Mouse (Mus musculus): ENCODE results near the gene Npm3.

Gene Npm3

GRCm38 (mm10) chr19:45749243-45750043 is at the start of gene Npm3:
TSS of gene Npm3 (minus strand) at chr19:45749591.
- peak; percentile 73 for DNase-seq (ENCODE audit: low spot score)

DNA sequence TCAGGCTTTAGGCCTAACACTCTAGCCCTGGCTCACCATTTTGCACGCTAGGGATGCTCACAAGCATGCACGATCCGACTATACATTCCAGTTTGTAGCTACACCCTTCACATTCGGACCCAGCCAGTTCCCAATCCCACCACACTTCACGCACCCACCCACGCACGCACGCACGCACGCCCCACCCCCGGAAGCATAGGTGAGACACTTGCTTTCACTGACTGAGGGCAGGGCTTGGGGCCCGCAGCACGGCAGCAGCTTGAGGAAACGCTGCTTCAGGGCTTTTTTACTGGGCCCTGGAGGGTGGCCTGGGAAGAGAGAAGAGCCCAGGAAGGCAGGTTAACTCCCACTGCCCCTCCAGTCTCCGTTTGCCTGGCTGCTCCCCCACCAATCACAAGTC is 47.5 kb upstream of the Npm3 start:
- DNase-seq (ENCODE audit: low spot score) = no peak

- no peak for DNase-seq (ENCODE audit: low spot score)
Measured at GRCm38 (mm10) chr19:45796061-45796556, 46.7 kb upstream of the Npm3 start.

DNA sequence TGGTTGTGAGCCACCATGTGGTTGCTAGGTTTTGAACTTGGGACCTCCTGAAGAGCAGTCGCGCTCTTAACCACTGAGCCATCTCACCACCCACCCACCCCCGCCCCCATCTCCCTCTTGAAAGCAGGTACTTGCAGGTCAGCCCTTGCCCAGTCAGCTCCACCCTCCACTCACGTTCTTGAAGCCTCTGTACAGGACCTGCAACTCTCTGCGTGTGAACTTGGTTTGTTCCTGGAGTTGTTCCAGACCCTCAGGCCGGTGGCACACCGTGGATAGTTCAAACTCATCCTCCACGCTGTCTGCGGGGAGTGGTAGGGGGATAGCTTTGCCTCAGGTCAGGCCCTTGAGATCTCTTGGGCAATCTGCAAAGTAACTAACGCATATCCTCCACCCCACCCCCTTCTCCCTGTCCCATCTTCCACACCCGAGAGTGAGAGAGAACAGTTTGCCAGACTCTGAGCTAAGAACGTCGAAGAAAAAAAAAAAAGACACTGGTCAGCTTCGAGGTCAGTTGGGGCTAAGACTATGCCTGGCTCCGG is 46.1 kb upstream of the Npm3 start:
- DNase-seq (ENCODE audit: low spot score) = no peak

- no peak for DNase-seq (ENCODE audit: low spot score)
Measured at GRCm38 (mm10) chr19:45794718-45795117, 45.3 kb upstream of the Npm3 start.

DNA sequence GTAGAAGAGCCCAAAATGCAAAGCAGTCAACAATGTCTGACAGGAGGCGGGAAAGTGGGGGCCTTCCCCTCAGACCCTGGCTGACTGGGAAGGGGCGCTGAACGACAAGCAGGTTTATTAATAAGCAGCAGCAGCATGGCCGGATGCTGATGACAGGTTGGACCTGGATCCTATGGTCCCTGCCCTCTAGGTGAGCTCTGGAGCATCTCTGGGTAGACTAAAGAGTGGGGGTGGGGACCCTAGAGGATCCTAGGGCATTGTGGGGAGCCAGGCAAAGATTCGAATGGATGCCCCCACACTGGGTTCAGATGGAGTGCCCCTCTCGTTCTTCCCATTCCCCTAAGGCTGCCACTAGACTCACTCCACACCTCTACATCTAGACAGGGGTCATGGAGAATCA is 43.0 kb upstream of the Npm3 start:
- DNase-seq (ENCODE audit: low spot score) = no peak

GRCm38 (mm10) chr19:45789888-45790874 is 40.8 kb upstream of the Npm3 start:
- no peak for DNase-seq (ENCODE audit: low spot score)

DNA sequence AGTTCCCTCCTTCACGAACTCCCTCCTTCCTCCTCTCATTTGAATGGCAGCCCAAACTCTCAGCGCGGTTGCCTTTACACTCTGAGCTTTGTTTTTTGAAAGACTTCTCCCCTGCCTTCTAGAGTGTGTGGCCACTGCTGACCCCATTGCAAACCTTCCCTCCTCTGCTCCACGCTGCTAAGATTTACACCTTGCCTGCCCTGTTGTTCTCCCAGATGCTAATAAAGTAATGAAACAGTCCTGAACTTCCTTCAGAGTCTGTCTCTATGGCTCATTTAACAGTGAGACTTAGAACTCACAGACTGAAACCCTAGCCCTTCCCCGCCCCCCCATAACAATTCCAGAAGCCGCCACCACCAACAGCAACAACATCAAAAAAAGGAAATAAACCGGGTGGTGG is 40.0 kb upstream of the Npm3 start:
- DNase-seq (ENCODE audit: low spot score) = no peak

DNA sequence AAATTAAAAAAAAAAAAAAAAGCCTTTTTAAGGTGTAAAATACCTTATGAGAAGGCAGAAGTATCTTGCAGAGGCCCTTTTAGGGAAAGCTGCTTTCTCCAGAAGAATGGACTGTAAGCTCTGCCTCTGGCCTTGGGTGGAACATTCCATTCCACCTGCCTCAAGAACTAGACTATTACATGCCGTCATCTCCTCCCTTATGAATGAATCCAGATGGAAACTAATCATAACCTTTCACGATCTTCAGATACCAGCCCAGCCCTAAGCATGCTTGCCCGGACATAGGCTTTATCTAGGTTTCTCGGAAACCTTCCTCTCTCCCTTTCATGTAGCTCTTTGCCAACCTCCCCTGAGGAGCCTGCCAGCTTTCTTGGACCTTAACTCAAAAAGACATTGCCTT is 38.9 kb upstream of the Npm3 start:
- no peak for DNase-seq (ENCODE audit: low spot score)

DNA sequence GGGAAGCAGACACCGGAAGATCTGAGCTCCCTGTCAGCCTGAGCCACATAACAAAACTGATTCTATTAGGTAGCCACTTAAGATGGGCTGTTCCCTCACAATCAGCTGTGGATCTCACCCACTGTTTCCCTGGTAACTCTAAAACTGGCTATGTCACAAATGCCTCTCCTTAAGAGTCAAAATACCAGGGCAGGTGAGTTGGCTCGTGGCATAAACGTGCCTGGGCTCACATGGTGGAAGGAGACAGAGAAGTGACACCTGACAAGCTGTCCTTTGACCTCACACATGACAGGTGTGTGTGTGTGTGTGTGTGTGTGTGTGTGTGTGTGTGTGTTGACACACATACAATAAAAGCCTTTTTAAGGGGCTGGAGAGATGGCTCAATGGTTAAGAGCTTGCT is 38.1 kb upstream of the Npm3 start:
- no peak for DNase-seq (ENCODE audit: low spot score)

DNA sequence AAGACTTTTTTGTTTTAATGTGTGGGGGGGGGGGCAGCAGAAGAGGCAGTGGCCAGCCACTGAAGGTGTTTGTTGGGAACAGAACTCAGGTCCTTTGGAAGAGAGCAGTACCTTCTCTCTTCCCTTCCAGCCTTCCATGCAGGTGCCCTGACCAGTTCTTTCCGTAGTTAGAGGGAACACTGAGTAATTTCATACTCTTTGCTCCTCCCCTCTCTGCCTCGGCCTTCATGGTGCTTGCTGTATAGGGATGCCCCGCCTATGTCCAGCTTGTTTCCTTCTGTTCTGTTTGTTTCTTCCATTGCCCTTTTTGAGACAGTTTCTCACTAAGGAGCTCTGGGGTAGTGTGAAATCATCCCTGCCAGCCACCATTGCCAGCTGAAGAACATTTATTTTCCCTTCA is 36.1 kb upstream of the Npm3 start:
- no peak for DNase-seq (ENCODE audit: low spot score)

- DNase-seq (ENCODE audit: low spot score) = no peak
Measured at GRCm38 (mm10) chr19:45783933-45784576, 34.7 kb upstream of the Npm3 start.

DNA sequence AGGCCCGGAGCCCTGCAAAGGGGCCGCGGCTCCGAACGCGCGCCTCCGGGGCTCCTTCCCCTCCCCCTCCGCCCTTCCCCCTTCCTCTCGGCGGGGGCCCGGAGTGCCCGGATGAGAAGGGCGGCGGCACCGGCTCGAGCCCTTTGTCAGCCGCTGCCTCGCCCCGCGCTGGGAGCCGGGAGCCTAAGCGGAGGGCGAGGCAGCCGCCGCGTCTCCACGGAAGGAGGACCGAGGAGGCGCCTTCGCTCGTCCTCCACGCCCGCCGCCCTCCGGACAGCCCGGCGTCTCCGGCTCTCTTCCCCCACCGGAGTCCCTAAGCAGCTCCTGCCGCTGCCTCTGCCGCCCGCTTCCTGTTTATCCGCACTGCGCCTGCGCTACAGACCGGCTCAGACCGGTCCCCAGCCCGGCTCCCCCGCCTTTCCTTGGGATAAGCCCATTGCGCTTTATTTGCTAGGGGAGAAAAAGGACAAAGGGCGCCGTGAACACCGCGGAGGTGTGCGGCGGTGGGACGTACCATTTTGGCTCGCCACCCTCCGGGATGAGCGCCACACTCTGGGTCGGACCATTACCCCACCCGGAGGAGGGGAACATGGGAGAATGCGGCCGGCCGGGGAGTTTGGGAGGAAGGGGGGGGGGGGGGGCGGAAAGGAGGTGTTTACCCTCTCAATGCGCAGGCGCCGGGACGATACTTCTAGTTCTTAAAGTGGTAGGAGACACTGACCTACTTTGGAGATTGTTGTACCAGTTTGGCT is 34.0 kb upstream of the Npm3 start, which contains the start of gene Mgea5:
TSS of gene Mgea5 (minus strand) at position 657 of the 752 bp plus-strand sequence.
- peak; percentile 95 for DNase-seq (ENCODE audit: low spot score)

DNA sequence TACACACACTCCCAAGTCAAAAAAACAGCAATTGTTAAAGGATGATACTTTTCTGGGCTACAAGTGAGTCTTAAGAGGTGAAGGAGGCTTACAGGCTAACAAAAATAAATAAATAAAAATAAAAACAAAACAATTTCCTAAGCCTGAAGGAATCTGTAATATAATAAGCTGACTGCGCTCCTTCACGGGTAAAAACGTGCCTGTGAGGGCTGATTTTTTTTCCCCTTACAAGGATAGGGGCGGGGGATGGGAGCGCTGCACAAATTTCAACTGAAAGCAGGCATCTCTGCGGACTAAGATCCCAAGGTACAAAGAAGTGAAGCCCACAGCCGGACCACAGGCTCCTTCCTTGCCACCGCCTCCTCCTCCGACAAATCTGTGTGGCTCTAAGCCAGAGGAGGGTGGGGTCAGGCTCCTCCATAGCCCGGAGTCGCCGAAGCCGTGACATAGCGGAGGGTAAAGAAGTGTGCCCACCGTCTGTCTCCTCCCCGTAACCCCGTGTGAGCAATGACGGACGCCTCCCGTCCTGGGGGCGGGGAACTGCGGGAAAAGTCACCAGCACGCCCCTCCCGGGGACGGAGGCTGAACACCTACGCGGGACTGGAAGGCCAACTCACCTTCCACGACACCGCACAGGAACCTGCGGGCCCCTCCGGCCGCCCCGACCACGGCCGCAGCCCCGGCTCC is 33.1 kb upstream of the Npm3 start:
- DNase-seq (ENCODE audit: low spot score) = peak; percentile 60

GRCm38 (mm10) chr19:45781676-45782075 is 32.3 kb upstream of the Npm3 start:
- no peak for DNase-seq (ENCODE audit: low spot score)

DNA sequence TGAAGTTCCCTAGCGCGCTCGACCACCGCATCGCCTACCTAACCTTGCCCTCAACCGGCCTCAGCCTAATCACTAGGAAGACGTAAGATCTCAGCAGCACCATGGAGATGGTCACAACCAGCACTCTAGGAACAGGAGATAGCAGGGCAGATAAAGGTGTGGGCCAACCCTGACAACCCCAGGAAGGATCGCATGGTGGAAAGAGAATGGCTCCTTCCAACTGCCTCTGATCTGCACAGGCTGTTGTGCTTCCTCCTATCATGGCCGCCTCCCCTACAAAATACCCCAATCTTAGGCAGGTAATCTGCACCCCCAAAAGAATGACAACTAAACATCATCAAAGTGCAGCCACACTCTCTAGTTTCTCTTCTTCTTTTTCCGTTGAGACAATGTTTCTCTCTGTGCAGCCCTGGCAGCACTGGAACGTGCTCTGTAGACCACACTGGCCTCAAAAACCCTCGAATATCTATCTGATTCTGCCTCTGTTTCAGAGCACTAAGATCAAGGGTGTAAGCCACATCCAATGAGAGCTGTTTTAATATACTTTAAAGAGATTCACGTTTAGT is 31.0 kb upstream of the Npm3 start:
- no peak for DNase-seq (ENCODE audit: low spot score)

DNA sequence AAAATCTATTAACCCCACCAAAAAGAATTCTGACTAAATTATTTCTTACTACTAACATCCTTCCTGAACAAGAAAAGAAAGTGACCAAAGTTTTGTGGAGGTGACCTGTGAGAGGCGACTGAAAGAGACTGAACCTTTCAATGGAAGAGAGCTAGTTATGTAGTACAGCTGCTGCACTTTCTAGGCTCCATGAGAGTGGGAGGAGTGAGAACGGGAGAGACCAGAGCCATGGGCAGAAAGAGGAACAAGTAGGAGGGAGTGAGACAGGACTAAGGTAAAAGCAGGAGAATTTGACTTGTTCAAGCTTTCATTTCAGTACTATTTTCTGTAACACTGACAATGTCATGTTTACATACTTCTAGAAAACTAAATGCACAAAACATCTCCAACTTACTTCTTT is 26.1 kb upstream of the Npm3 start:
- no peak for DNase-seq (ENCODE audit: low spot score)

DNA sequence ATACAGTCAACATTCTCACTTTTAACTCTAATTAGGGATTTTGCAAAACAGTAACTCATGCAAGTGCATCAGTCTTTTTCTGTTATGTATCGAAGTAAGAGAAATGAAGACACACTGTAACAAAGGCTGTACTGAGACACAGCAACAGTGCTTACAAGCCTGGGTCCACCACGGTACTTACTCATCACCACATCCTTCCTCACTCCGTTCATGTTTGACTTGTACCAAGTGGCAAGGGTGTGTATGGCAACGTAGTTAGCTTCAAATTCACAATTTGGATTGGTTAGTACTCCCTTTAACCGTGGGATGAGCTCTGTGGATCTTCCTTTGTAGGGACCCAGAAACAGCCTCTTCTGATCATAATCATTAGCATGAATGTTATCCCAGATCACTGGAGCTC is 22.1 kb upstream of the Npm3 start:
- no peak for DNase-seq (ENCODE audit: low spot score)

DNA sequence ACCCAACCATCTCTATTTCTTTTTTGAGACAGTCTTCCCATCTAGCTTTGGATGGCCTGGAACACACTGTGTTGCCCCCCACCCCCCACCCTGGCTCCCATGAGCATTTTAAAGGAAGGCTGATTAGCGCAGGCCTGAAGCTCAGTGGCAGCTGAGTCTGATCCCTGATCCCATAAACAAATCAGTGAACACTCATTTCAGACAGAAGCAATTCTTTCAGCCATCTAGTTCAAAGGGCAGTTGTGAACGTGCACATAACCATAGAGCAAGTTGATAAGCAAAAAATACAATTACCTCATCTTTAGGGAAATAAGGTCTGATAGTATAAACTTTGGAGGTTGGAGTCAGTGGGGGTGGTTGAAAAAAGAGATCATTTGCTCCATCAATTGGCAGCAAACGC is 11.4 kb upstream of the Npm3 start:
- DNase-seq (ENCODE audit: low spot score) = no peak

- no peak for DNase-seq (ENCODE audit: low spot score)
Measured at GRCm38 (mm10) chr19:45758671-45759070, 9.3 kb upstream of the Npm3 start.

Data from ovary, postnatal 14 days (tissue).